Mouse (Mus musculus) G1E (cell line): Measurements from ENCODE around the gene Gal3st3.

Source experiments
- CTCF ChIP-seq: IDR thresholded peaks from 2 replicates; pipeline ENCODE4 v1.5.1; 2012; ENCODE audit warnings: low read depth, low read length, inconsistent platforms, mixed read lengths
- GATA1 ChIP-seq: IDR thresholded peaks from 2 replicates; pipeline ENCODE4 v1.6.1; 2012; ENCODE audit warnings: borderline replicate concordance, low read length, inconsistent platforms, mixed read lengths

DNA sequence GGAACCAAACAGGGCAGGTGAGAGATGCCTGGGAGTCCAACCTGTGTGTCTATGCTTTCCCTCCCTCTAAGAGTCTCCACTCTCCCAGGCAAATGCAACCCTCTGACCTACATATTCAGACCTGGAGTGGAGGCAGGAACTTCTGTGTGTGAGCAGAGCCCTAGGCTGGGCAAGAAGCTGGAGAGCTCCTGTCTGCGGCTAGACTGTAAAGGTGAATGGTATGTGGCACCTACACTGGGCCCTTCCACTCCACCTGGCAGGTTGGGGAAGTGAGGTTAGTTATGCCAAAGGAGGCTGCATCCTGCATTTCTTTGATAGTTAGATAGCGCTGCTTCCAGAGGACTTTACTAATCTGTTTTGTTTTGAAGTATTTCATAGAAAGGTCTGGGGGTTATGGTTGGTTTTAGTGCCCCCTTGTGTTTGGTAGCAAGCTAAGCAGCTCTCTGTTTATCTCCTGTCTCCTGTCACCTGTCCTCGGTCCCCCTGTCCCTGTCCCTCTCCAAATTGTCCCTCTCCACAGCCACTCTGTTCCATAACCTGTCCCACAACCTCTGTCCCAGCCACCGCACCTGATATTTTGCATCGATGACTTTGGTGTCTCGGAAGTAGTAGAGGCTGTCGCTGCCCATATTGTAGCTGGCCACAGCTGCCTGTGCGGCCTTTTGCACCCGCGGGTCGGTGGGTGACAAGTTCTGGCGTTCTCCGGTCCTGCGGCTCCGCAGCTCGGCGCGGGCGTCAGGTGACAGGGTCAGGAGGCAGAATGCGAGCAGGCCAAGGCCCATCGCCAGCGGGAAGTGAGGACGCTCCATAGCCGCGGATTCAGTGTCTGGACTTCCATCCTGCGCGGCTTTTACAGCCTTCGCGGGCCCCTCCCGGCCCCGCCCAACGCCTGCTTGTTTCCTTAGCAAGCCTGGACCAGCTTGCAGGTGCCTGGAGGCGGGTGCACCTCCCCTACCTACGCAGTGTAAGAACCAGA is 50.7 kb downstream of the Gal3st3 start:
- TF ChIP-seq CTCF (no peak), GATA1 (no peak)
